Mouse (Mus musculus): ENCODE measurements around the gene Pom121l2. TPM values are rescaled to one million over a fixed set of nuclear protein-coding genes. Genes with fewer than 3 reads are reported as not detected.

The Pom121l2 gene
- total RNA-seq, 2 experiments from 2014 or later = 0.18 TPM; not detected in 1

- no peak for DNase-seq (ENCODE audit: low spot score in 2 of 2)
- Histone ChIP-seq H3K27ac (no peak overlapping the region), H3K4me3 (no peak overlapping the region)
- TF ChIP-seq CTCF (conservative IDR thresholded peaks at IDR 0.05) = no peak
Observed at GRCm38 (mm10) chr13:22013716-22014115, 32.7 kb downstream of the Pom121l2 start.

GRCm38 (mm10) chr13:22014411-22014845, 33.4 kb downstream of the Pom121l2 start:
- TF ChIP-seq CTCF (conservative IDR thresholded peaks at IDR 0.05) = no peak
- H3K4me3 ChIP-seq = no peak overlapping the region
- H3K27ac ChIP-seq = no peak overlapping the region
- DNase-seq (ENCODE audit: low spot score in 2 of 2) = no peak

GRCm38 (mm10) chr13:22015479-22016450, 34.8 kb downstream of the Pom121l2 start:
- H3K27ac ChIP-seq = no peak overlapping the region
- peak; percentile 46 to 72 for DNase-seq (ENCODE audit: low spot score in 2 of 2)
- no peak overlapping the region for H3K4me3 ChIP-seq
- TF ChIP-seq CTCF (conservative IDR thresholded peaks at IDR 0.05) = peak; percentile 42

- H3K4me3 ChIP-seq = peak overlapping the region; percentile 41
- H3K27ac ChIP-seq = no peak overlapping the region
- TF ChIP-seq CTCF (conservative IDR thresholded peaks at IDR 0.05) = no peak
- DNase-seq (ENCODE audit: low spot score in 2 of 2) = no peak
Observed at GRCm38 (mm10) chr13:22019934-22020835, 39.2 kb downstream of the Pom121l2 start.

- TF ChIP-seq CTCF (conservative IDR thresholded peaks at IDR 0.05) = no peak
- Histone ChIP-seq H3K4me3 (peak overlapping the region; percentile 41), H3K27ac (no peak overlapping the region)
- DNase-seq (ENCODE audit: low spot score in 2 of 2) = peak; percentile 38 to 53
Observed at GRCm38 (mm10) chr13:22020901-22021339, 39.9 kb downstream of the Pom121l2 start.

- TF ChIP-seq CTCF (conservative IDR thresholded peaks at IDR 0.05) = no peak
- H3K4me3 ChIP-seq = peak overlapping the region; percentile 41
- H3K27ac ChIP-seq = no peak overlapping the region
- no peak for DNase-seq (ENCODE audit: low spot score in 2 of 2)
Observed at GRCm38 (mm10) chr13:22021581-22021980, 40.6 kb downstream of the Pom121l2 start.

- peak; percentile 48 to 63 for DNase-seq (ENCODE audit: low spot score in 2 of 2)
- Histone ChIP-seq H3K27ac (no peak overlapping the region), H3K4me3 (peak overlapping the region; percentile 41)
- TF ChIP-seq CTCF (conservative IDR thresholded peaks at IDR 0.05) = no peak
Observed at GRCm38 (mm10) chr13:22022241-22022640, 41.2 kb downstream of the Pom121l2 start.

GRCm38 (mm10) chr13:22026058-22027031, 45.4 kb downstream of the Pom121l2 start:
- TF ChIP-seq CTCF (conservative IDR thresholded peaks at IDR 0.05) = no peak
- H3K27ac ChIP-seq = peak overlapping the region; percentile 3; the same call in 1 of the 2 replicates
- peak; percentile 83 to 91 for DNase-seq (ENCODE audit: low spot score in 2 of 2)
- peak overlapping the region; percentile 46 for H3K4me3 ChIP-seq

GRCm38 (mm10) chr13:22028673-22029460, 47.9 kb downstream of the Pom121l2 start:
- peak; percentile 91 to 94 for DNase-seq (ENCODE audit: low spot score in 2 of 2)
- peak; percentile 99 for TF ChIP-seq CTCF (conservative IDR thresholded peaks at IDR 0.05)
- Histone ChIP-seq H3K27ac (peak overlapping the region; percentile 92), H3K4me3 (peak overlapping the region; percentile 70)

GRCm38 (mm10) chr13:22029928-22030327, 48.9 kb downstream of the Pom121l2 start:
- DNase-seq (ENCODE audit: low spot score in 2 of 2) = no peak
- no peak overlapping the region for H3K27ac ChIP-seq
- H3K4me3 ChIP-seq = no peak overlapping the region
- TF ChIP-seq CTCF (conservative IDR thresholded peaks at IDR 0.05) = no peak

- no peak overlapping the region for H3K4me3 ChIP-seq
- TF ChIP-seq CTCF (conservative IDR thresholded peaks at IDR 0.05) = peak; percentile 81
- H3K27ac ChIP-seq = no peak overlapping the region
- no peak for DNase-seq (ENCODE audit: low spot score in 2 of 2)
Observed at GRCm38 (mm10) chr13:22030493-22030892, 49.5 kb downstream of the Pom121l2 start.

Data from layer of hippocampus, adult 2 months (tissue).